Mouse (Mus musculus): Measurements from ENCODE around the gene Igfbp1.

The Igfbp1 gene

DNA sequence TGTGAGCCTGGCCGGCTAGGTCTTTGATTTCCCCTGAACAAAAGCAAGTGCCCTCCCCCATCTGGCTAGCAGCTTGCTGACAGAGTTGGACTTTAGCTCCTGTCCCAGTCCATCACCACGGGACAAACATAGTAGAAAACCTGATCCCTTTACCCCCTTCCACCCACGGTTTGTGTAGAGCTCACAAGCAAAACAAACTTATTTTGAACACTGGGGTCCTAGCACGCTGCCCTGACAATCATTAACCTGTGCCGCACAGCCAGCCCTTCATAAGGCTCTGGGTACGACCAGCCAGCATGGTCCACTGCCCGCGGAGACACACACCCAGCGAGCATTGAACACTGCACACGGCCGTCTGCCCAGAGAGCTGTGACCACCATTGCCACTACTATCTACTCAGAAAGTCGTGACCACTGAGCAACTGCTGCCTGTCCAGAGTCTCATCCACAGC lies at the start of gene Igfbp1:
TSS of gene Igfbp1 (plus strand) at position 292 of the 451 bp plus-strand sequence.
- no peak for DNase-seq (ENCODE audit: low read depth in 2 of 2, low spot score in 2 of 2)

GRCm38 (mm10) chr11:7147945-7148344 lies 49.6 kb upstream of the Igfbp1 start:
- no peak for DNase-seq (ENCODE audit: low read depth in 2 of 2, low spot score in 2 of 2)

- DNase-seq (ENCODE audit: low read depth in 2 of 2, low spot score in 2 of 2) = no peak
Measured at GRCm38 (mm10) chr11:7149471-7149870, 48.1 kb upstream of the Igfbp1 start.

GRCm38 (mm10) chr11:7150511-7150910 lies 47.1 kb upstream of the Igfbp1 start:
- no peak for DNase-seq (ENCODE audit: low read depth in 2 of 2, low spot score in 2 of 2)

DNA sequence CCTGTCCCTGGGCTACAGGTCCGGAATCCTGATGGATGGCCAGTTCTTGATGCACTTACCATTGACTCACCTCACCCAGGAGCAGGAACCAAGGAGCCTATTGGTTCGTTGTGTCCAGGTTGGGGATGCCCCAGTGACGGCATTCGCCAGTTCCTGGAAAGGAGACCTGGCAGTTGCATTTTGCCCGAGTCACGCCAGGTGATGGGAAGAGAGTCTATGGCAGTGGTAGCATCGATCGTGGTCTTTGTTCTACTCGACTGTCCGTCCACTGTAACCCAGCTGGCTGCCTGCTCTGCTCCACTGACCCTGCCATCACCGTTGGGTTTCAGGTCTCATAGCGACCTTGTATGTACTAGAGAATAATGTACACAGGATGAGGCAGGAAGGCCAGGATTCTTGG lies 45.2 kb upstream of the Igfbp1 start:
- DNase-seq (ENCODE audit: low read depth in 2 of 2, low spot score in 2 of 2) = no peak

DNA sequence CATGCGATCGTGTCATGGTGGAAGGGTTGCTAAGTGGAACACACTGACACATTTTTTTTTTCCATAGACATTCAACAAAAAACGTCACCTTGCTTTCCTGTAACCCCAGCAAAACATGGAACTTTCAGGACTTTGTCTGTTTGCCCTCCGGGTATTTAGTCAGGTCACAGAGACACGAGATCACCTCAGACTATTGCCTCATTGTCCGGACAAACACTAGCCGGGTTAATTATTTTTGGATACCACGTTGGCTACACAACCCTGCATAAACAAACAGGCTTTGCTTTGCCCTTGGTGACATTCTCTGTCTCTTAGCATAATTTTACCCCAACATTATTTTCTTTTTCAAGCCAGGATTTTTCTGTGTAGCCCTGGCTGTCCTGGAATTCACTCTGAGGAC lies 44.5 kb upstream of the Igfbp1 start:
- no peak for DNase-seq (ENCODE audit: low read depth in 2 of 2, low spot score in 2 of 2)

- DNase-seq (ENCODE audit: low read depth in 2 of 2, low spot score in 2 of 2) = no peak
Measured at GRCm38 (mm10) chr11:7156427-7156826, 41.2 kb upstream of the Igfbp1 start.

- no peak for DNase-seq (ENCODE audit: low read depth in 2 of 2, low spot score in 2 of 2)
Measured at GRCm38 (mm10) chr11:7158196-7158595, 39.4 kb upstream of the Igfbp1 start.

GRCm38 (mm10) chr11:7160146-7160545 lies 37.4 kb upstream of the Igfbp1 start:
- no peak for DNase-seq (ENCODE audit: low read depth in 2 of 2, low spot score in 2 of 2)

DNA sequence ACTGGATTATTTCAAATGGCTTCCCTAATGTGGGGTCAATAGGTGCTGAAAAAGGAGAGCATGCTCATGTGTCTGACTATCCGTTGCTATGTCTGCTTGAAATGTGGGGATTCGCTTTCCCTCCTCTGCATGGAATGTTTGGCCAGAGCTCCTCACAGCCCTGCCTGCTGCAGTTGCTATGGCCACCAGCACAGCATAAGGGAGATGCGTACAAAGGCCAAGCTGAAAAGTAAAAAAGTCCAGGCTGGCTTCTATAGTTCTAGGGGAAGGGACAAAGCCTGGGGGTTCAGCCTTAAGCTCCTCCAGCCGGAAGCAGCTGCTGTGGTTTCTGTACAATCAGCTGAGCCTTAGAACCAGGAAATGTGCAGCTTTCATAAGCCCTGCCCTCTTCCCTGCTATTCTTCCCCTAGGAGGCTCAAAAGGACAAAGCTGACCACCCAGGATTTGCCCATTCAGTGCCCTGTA lies 36.9 kb upstream of the Igfbp1 start:
- no peak for DNase-seq (ENCODE audit: low read depth in 2 of 2, low spot score in 2 of 2)

GRCm38 (mm10) chr11:7161502-7162174 lies 35.9 kb upstream of the Igfbp1 start:
- peak; percentile 35 to 70 for DNase-seq (ENCODE audit: low read depth in 2 of 2, low spot score in 2 of 2)

DNA sequence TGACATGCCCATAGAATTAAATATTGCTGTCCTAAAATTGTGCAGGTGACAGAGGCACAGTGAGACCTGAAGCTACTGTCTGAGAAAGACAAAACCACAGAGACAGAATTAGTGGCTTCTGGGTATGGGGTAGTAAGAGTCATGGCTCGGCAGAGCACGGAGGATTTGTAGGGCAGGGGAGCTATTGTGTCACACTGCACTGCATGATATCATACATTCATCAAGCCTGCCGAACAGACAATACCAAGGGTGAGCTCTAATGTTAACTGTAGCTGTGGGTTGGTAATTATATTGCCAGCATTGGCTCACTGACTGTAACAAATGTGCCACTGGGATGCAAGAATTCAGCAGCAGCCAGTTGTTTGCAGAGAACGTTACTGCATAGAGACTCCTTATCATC lies 33.2 kb upstream of the Igfbp1 start:
- no peak for DNase-seq (ENCODE audit: low read depth in 2 of 2, low spot score in 2 of 2)

DNA sequence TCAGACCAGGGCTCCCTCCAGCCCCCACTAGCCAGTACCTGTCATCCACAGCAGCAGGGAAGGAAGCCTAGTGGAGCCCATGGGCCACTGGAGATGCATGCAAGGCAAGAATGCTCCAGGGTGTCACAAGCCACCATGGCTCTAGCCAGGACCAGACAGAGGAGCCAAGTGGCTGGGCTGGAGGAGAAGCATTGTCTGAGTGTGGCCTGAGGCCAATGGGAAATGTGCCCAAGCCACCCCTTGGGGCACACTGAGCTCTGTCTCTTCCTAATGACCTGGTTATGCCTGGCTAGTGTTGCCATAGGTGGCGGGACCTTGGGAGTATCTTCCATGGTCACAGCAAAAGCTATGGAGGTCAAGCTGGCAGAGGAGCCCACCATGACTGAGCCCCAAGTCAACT lies 27.9 kb upstream of the Igfbp1 start:
- no peak for DNase-seq (ENCODE audit: low read depth in 2 of 2, low spot score in 2 of 2)

DNA sequence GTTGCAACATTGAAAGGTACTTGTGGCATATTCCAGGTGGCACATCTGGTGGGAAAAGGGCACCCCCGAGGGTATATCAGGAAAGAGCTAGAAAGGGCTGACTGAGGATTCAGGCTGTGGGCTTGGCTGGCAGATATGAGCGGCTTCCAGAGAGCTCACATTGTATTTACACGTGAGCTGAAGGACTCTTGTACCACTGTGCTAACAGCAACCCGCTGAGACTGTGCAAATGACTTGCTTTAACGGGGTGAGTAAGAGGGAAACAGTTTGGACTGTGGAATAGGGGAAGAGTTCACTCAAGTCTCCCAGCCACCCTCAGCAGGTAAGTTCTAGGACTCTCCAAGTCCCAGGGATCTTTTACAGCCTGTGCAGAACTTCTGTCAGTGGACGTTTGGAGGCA lies 23.9 kb upstream of the Igfbp1 start:
- no peak for DNase-seq (ENCODE audit: low read depth in 2 of 2, low spot score in 2 of 2)

- no peak for DNase-seq (ENCODE audit: low read depth in 2 of 2, low spot score in 2 of 2)
Measured at GRCm38 (mm10) chr11:7178724-7179123, 18.9 kb upstream of the Igfbp1 start.

- DNase-seq (ENCODE audit: low read depth in 2 of 2, low spot score in 2 of 2) = no peak
Measured at GRCm38 (mm10) chr11:7179276-7179675, 18.3 kb upstream of the Igfbp1 start.

DNA sequence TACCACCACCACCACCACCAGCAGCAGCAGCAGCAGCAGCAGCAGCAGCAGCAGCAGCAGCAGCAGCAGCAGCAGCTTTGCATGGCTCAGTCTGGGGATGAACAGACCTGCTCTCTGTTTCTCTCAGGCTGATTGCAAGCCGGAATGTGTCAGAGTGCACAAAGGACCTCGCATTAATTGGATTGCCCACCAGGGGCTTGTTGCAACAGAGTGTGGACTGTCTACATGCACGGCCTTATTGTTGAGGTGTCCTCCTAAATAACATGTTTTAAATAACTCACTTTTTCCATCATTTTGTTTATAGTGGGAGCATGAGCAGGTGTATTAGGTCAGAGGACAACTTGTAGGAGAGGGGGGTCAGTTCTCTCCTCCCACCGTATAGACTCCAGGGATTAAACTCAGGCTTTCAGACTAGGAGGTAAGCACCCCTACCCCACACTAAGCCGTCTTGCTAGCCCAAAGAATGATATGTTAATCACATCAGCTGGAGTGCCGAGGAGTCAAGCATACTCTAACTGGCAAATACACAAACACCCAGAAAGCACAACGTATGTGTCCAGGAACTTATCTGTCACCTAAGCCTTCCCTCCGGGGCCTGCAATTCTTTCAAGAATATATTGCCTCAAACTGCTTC lies 15.1 kb upstream of the Igfbp1 start:
- no peak for DNase-seq (ENCODE audit: low read depth in 2 of 2, low spot score in 2 of 2)

- no peak for DNase-seq (ENCODE audit: low read depth in 2 of 2, low spot score in 2 of 2)
Measured at GRCm38 (mm10) chr11:7184420-7184819, 13.2 kb upstream of the Igfbp1 start.

GRCm38 (mm10) chr11:7187472-7187871 lies 10.1 kb upstream of the Igfbp1 start:
- DNase-seq (ENCODE audit: low read depth in 2 of 2, low spot score in 2 of 2) = no peak

DNA sequence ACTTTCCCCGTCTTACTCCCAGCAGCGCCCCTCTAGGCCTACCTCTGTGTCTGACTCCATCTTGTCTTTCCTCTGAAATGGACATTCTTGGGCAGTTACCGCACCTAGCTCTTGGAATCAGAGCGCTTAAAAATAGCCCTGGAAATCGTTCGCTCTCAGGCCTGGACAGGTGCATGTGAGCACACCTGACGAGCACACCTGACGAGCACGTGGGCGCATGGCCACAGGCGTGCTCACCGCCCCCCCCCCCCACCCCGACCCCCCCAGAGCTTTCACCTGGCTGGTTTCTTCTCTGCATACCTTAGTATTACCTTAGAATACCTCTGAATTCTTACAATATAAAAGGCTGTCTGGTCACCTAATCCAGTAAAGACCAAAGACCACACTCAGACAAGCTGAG lies 9.1 kb upstream of the Igfbp1 start, which contains the start of gene Gm11985:
TSS of gene Gm11985 (minus strand) at position 101 of the 400 bp plus-strand sequence.
- no peak for DNase-seq (ENCODE audit: low read depth in 2 of 2, low spot score in 2 of 2)

DNA sequence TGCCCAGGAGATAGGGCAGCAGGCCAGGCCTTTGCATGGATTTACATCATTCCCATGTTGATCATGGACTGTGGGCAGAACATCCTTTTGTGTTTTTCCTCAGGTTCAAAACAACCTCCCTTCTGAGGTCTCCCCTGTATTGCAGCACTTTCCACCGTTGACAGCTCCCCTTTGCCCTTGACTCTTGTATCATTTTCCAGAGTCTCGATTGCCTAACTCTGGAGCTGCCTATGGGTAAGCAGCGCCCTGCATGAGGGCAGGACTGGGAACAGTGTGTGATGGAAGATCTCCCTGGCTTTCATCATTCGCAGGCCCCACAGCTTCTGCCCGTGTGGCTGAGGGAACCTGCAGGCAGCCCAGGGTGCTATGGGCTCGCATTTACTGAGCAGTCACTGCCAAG lies 4.9 kb upstream of the Igfbp1 start:
- DNase-seq (ENCODE audit: low read depth in 2 of 2, low spot score in 2 of 2) = no peak

DNA sequence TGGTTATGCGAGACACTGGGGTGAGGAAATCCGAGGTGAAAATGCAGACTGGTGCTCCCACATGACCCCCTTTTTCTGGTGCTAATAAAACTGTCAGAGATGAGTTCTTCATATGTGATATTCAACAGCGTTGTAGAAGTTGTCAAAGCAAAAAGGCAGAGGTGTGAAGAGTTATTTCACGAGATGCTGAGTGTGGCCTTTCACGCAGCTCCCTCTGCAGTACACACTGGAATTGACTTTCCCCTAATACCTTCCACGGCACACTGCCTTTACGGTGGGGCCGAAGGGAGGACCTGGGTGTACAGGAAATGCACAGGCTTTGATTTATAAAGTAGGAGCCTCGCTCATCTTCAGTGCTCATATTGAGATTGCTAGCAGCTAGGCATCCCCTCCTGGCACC lies 4.4 kb upstream of the Igfbp1 start:
- no peak for DNase-seq (ENCODE audit: low read depth in 2 of 2, low spot score in 2 of 2)
